Mouse (Mus musculus) limb, embryonic 11.5 days (tissue): ENCODE results near the gene Tnfrsf25. TPM values are rescaled to one million over a fixed set of nuclear protein-coding genes. Genes with fewer than 3 reads are reported as not detected.
A peak's percentile ranks its signal among the peaks of the same experiment; 100 is the strongest.

ENCODE experiments used
- ATAC-seq: fragments of 200-750 bp; cut with Nextera tagmentation; 2 replicates; pipeline ENCODE4 v1.8.0; 2017; ENCODE audit warnings: low read depth; ENCODE audit not compliant: insufficient number of reproducible peaks, low FRiP score, low TSS enrichment
- DNase-seq: peaks from one replicate; pipeline ENCODE4 v3.0.0-alpha.2; 2015; ENCODE audit warnings: low spot score
- H3K27ac ChIP-seq: fragments of 300-500 bp; sonication (generic); replicated peaks from 2 replicates; pipeline ENCODE4 v1.5.1; 2014; ENCODE audit warnings: low read depth, mild to moderate bottlenecking, low read length
- H3K27me3 ChIP-seq: fragments of 300-500 bp; sonication (generic); 2 replicates; pipeline ENCODE4 v1.6.1; 2014; ENCODE audit warnings: mild to moderate bottlenecking, low read length, mixed read lengths; ENCODE audit not compliant: control insufficient read depth, insufficient read depth
- H3K36me3 ChIP-seq: fragments of 300-500 bp; sonication (generic); 2 replicates; pipeline ENCODE4 v1.6.1; 2014; ENCODE audit warnings: mild to moderate bottlenecking, low read length, moderate library complexity, mixed read lengths; ENCODE audit not compliant: control insufficient read depth, insufficient read depth
- H3K4me1 ChIP-seq: fragments of 300-500 bp; sonication (generic); 2 replicates; pipeline ENCODE4 v1.6.1; 2014; ENCODE audit warnings: low read length, mixed read lengths; ENCODE audit not compliant: control insufficient read depth, insufficient read depth
- H3K4me2 ChIP-seq: fragments of 300-500 bp; sonication (generic); 2 replicates; pipeline ENCODE4 v1.6.1; 2014; ENCODE audit warnings: low read depth, mild to moderate bottlenecking, moderate library complexity; ENCODE audit not compliant: severe bottlenecking
- H3K4me3 ChIP-seq: fragments of 300-500 bp; sonication (generic); 2 replicates; pipeline ENCODE4 v1.5.1; 2014; ENCODE audit warnings: low read depth, low read length
- H3K9ac ChIP-seq: fragments of 300-500 bp; sonication (generic); 2 replicates; pipeline ENCODE4 v1.6.1; 2014; ENCODE audit warnings: mild to moderate bottlenecking, low read length
- H3K9me3 ChIP-seq: fragments of 300-500 bp; sonication (generic); 2 replicates; pipeline ENCODE4 v1.6.1; 2016; ENCODE audit warnings: low read length; ENCODE audit not compliant: control insufficient read depth
- WGBS: fragments of 180-500 bp; shearing (Covaris S2); extraction: QIAGEN DNeasy Blood & Tissue Kit; methylation state at CpG from one replicate; pipeline ENCODE4 v1.1.7; 2014; 5-methylcytosine and 5-hydroxymethylcytosine counted together
- polyA plus RNA-seq: library from polyadenylated mRNA; unstranded; fragments of >200 nt; fragmentation: Nextera tagmentation; extraction: Ambion mirVana; gene quantifications from 2 replicates; pipeline ENCODE4 v1.2.1, GENCODE M21; 2014

Gene Tnfrsf25
- 0.38 and 0.79 TPM in 2 replicates for polyA plus RNA-seq

- Histone ChIP-seq H3K27me3 (peaks cover 53% of the 10 kb centered on the region), H3K27ac (no peak within 1 kb of the TSS), H3K4me3 (peak within 1 kb of the TSS; percentile 9; the same call in 1 of the 2 replicates), H3K9me3 (no peaks in the 10 kb centered on the region), H3K36me3 (peaks cover 5% of the 10 kb centered on the region; the same call in 1 of the 2 replicates), H3K4me2 (peak within 1 kb of the TSS; percentile 41), H3K9ac (peak within 1 kb of the TSS; percentile 32), H3K4me1 (peaks cover 26% of the 10 kb centered on the region)
- 2% methylated on average over 30 of the region's 30 CpGs for WGBS
- DNase-seq (peak; percentile 54), ATAC-seq (peak; percentile 33)
Observed at GRCm38 (mm10) chr4:152115921-152116612, at the start of gene Tnfrsf25. Tnfrsf25 (plus strand) TSS chr4:152115934.

- no peak overlapping the region for H3K27ac ChIP-seq
- H3K27me3 ChIP-seq: no peaks in the 10 kb centered on the region
- DNase-seq (no peak), ATAC-seq (no peak)
- no peak overlapping the region for H3K9ac ChIP-seq
- no peaks in the 10 kb centered on the region for H3K4me1 ChIP-seq
- H3K9me3 ChIP-seq: no peaks in the 10 kb centered on the region
- no peaks in the 10 kb centered on the region for H3K36me3 ChIP-seq
- no peak overlapping the region for H3K4me2 ChIP-seq
- no peak overlapping the region for H3K4me3 ChIP-seq
Observed at GRCm38 (mm10) chr4:152067280-152067679, 48.5 kb upstream of the Tnfrsf25 start.

- 77% methylated on average over 6 of the region's 6 CpGs for WGBS
- H3K27me3 ChIP-seq: no peaks in the 10 kb centered on the region
- no peaks in the 10 kb centered on the region for H3K4me1 ChIP-seq
- no peaks in the 10 kb centered on the region for H3K36me3 ChIP-seq
- no peak overlapping the region for H3K4me3 ChIP-seq
- no peak overlapping the region for H3K9ac ChIP-seq
- ATAC-seq: no peak
- no peak overlapping the region for H3K27ac ChIP-seq
- no peaks in the 10 kb centered on the region for H3K9me3 ChIP-seq
- no peak for DNase-seq
- no peak overlapping the region for H3K4me2 ChIP-seq
Observed at GRCm38 (mm10) chr4:152068166-152068724, 47.5 kb upstream of the Tnfrsf25 start.

DNA sequence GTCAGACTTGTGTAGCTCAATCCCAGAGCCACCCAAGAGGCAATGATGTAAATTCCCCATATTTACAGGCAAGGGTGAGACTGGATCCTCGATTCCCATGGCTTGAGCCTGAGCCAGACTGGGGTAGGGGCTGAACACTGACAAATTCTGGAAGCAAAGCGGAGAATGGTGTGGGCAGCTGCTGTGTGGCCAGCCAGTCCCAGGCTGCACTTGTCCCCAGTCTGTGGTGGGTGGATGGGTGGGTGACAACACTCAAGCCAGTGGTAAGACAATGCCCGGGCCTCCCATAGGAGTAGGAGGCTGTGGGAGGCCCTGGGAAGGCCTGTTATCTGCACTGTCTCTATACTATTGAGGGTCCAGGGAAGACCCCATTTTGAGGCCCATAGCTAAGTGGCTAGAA is 46.5 kb upstream of the Tnfrsf25 start:
- H3K36me3 ChIP-seq: no peaks in the 10 kb centered on the region
- no peak overlapping the region for H3K4me3 ChIP-seq
- no peak overlapping the region for H3K9ac ChIP-seq
- 0 out of 2 replicates have a peak, but pooled peaks cover 6% of the 10 kb centered on the region for H3K4me1 ChIP-seq
- no peak for DNase-seq
- WGBS: 87% methylated on average over 3 of the region's 3 CpGs
- no peaks in the 10 kb centered on the region for H3K9me3 ChIP-seq
- no peak for ATAC-seq
- no peak overlapping the region for H3K4me2 ChIP-seq
- no peak overlapping the region for H3K27ac ChIP-seq
- no peaks in the 10 kb centered on the region for H3K27me3 ChIP-seq

DNA sequence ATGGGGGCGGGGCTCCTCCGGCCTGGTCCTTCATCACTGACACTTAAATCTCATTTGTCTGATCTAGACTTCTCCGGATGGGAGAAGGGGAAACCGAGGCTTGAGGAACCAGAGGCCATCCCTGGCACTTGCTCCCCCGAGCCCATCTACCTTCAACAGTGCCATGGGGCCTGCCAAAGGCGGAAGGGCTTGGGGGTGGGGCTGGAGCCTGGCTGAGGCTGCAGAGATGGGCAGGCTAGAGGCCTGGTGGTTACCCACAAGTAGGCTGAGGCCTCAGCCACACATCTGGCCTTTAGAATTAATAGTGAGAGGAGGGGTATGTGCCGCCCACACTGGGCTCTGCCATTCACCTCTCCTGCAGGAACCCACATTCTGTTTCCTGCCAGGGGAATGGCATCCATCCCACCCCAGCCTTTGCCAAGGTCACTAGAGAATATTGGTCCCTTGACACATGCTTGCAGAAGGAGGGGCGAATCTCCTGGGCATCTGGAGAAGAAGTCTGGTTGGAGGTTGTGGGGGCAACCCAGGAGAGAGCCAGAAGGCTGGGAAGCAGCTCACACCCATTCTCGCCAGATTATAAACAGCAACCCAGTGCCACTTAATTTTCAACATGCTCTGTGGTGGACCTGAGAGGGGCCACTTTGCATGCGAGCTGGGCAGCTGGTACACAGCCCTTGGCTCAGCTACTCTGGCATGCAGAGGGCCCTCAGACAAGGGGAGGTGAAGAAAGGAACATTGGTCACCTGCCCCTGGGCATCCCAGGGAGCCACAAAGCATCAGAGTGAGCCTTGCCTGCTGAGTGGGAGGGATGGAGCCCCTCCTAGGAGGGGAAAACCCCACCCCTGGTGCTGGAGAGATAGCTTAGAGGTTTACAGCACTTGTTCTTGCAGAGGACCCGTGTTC is 45.0 kb upstream of the Tnfrsf25 start:
- no peaks in the 10 kb centered on the region for H3K36me3 ChIP-seq
- no peak overlapping the region for H3K27ac ChIP-seq
- WGBS: 70% methylated on average over 11 of the region's 11 CpGs
- no peaks in the 10 kb centered on the region for H3K27me3 ChIP-seq
- H3K4me1 ChIP-seq: 0 out of 2 replicates have a peak, but pooled peaks cover 6% of the 10 kb centered on the region
- H3K4me3 ChIP-seq: no peak overlapping the region
- H3K9me3 ChIP-seq: no peaks in the 10 kb centered on the region
- H3K9ac ChIP-seq: no peak overlapping the region
- no peak for ATAC-seq
- no peak for DNase-seq
- no peak overlapping the region for H3K4me2 ChIP-seq

- H3K9ac ChIP-seq: no peak within 1 kb of the TSS
- DNase-seq: no peak
- 75% methylated on average over 10 of the region's 10 CpGs for WGBS
- no peaks in the 10 kb centered on the region for H3K27me3 ChIP-seq
- H3K36me3 ChIP-seq: no peaks in the 10 kb centered on the region
- no peak within 1 kb of the TSS for H3K4me2 ChIP-seq
- no peak within 1 kb of the TSS for H3K4me3 ChIP-seq
- H3K9me3 ChIP-seq: no peaks in the 10 kb centered on the region
- no peak within 1 kb of the TSS for H3K27ac ChIP-seq
- ATAC-seq: no peak
- 0 out of 2 replicates have a peak, but pooled peaks cover 9% of the 10 kb centered on the region for H3K4me1 ChIP-seq
Observed at GRCm38 (mm10) chr4:152072121-152072601, 43.6 kb upstream of the Tnfrsf25 start, which contains the start of gene Plekhg5. Plekhg5 (plus strand) TSS chr4:152072498.

GRCm38 (mm10) chr4:152072655-152073054 is 43.1 kb upstream of the Tnfrsf25 start:
- Histone ChIP-seq H3K27me3 (no peaks in the 10 kb centered on the region), H3K4me2 (no peak overlapping the region), H3K9me3 (no peaks in the 10 kb centered on the region), H3K27ac (no peak overlapping the region), H3K9ac (no peak overlapping the region), H3K4me1 (0 out of 2 replicates have a peak, but pooled peaks cover 9% of the 10 kb centered on the region), H3K4me3 (no peak overlapping the region), H3K36me3 (no peaks in the 10 kb centered on the region)
- ATAC-seq (no peak), DNase-seq (no peak)
- 86% methylated on average over 10 of the region's 10 CpGs for WGBS

- DNase-seq (no peak), ATAC-seq (no peak)
- H3K9ac ChIP-seq: no peak overlapping the region
- no peaks in the 10 kb centered on the region for H3K9me3 ChIP-seq
- H3K27me3 ChIP-seq: no peaks in the 10 kb centered on the region
- H3K4me2 ChIP-seq: no peak overlapping the region
- no peaks in the 10 kb centered on the region for H3K36me3 ChIP-seq
- H3K4me3 ChIP-seq: no peak overlapping the region
- 0 out of 2 replicates have a peak, but pooled peaks cover 9% of the 10 kb centered on the region for H3K4me1 ChIP-seq
- WGBS: 70% methylated on average over 6 of the region's 6 CpGs
- H3K27ac ChIP-seq: no peak overlapping the region
Observed at GRCm38 (mm10) chr4:152073715-152074114, 42.0 kb upstream of the Tnfrsf25 start.
